Comparison of ENCODE assay signal across 8 mouse cellular contexts in the genomic region with DNA sequence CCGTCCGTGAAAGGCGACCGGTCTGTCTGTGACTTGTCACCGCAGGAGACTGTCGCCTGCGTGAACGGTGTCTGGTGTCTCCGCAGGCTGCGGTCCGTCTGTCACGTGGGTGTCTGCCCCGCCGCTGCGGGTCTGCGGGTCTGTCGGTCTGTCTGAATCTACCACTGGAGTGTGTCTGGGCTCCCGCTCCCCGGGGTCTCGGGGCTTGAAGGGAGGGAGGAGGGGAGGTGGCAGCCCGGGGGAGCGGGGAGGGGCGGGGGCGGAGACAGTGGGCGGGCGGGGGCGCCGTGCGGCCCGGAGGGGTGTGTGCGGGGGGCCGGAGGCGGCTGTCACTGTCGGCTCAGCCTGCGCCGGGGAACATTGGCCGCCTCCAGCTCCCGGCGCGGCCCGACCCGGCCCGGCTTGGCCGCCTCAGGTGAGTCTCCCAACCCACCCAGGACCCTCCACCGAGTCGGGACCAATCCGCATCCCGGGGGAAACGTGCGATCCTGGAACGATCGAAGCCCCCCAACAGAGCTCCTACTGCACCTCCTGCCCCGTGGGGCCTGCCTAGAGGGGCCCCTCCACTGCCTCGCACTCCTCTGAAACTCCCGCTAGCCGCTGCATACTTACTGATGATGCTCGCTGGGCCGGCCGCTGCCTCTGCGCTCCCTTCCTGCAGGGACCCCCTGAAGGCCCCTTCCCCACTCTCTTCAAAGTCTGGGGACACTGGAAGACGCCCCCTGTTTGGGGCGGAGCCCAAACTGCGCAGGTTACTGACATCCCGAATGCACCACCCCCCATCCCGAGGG. TPM values are rescaled to one million over a fixed set of nuclear protein-coding genes. Genes with fewer than 3 reads are reported as not detected.
DNase-seq lines count a peak whose midpoint lies in the region; ATAC-seq and TF ChIP-seq lines count a peak whose summit lies in the region.

No protein-coding gene starts in this region.

- DNase-seq in kidney, adult 2 months: no peak
- no peak for DNase-seq in kidney, postnatal 36 days
- peak; percentile 24 for DNase-seq in Muller cell, postnatal 12 days (ENCODE audit: inconsistent ontology term)
- DNase-seq in right cerebral cortex, postnatal 4 days: peak; percentile 56
- DNase-seq in ovary, postnatal 14 days (ENCODE audit: low spot score): no peak

- 1% methylated on average over 65 of the region's 65 CpGs for WGBS in kidney, adult 2 months
- under 1% methylated on average over 58 of the region's 65 CpGs for WGBS in intestine, embryonic 15.5 days
- under 1% methylated on average over 59 of the region's 65 CpGs for WGBS in liver, embryonic 15.5 days (ENCODE audit: insufficient replicate concordance)

- TF ChIP-seq POLR2A in kidney, adult 2 months (IDR thresholded peaks at IDR 0.05; ENCODE audit: low read depth, low read length): no peak
- no peak for TF ChIP-seq POLR2A in embryonic fibroblast, embryonic 13.5 days (IDR thresholded peaks at IDR 0.05; ENCODE audit: low read depth, low read length)

- H3K9ac ChIP-seq in intestine, embryonic 15.5 days: peak overlapping the region; percentile 48
- H3K9ac ChIP-seq in liver, embryonic 15.5 days: peak overlapping the region; percentile 93

- no peaks in the 10 kb centered on the region for H3K36me3 ChIP-seq in kidney, adult 2 months (ENCODE audit: control insufficient read depth, insufficient read depth, low read length)
- H3K36me3 ChIP-seq in intestine, embryonic 15.5 days: no peaks in the 10 kb centered on the region
- peaks cover 6% of the 10 kb centered on the region; the same call in 1 of the 2 replicates for H3K36me3 ChIP-seq in liver, embryonic 15.5 days (replicated peaks)

- H3K27me3 ChIP-seq in kidney, adult 2 months (replicated peaks; ENCODE audit: control insufficient read depth, insufficient read depth, low read length): no peaks in the 10 kb centered on the region; the same call in 1 of the 2 replicates
- H3K27me3 ChIP-seq in intestine, embryonic 15.5 days (replicated peaks): peaks cover 33% of the 10 kb centered on the region
- H3K27me3 ChIP-seq in liver, embryonic 15.5 days: peaks cover 49% of the 10 kb centered on the region

- ATAC-seq in intestine, embryonic 15.5 days: peak; percentile 10; the same call in 1 of the 2 replicates
- ATAC-seq in liver, embryonic 15.5 days (ENCODE audit: insufficient read depth): no peak

- no peaks in the 10 kb centered on the region for H3K9me3 ChIP-seq in intestine, embryonic 15.5 days
- no peaks in the 10 kb centered on the region for H3K9me3 ChIP-seq in liver, embryonic 15.5 days (replicated peaks)

- peak overlapping the region; percentile 37 for H3K4me3 ChIP-seq in kidney, adult 2 months (ENCODE audit: insufficient read depth, low read depth, low read length)
- peak overlapping the region; percentile 8; the same call in 1 of the 2 replicates for H3K4me3 ChIP-seq in embryonic fibroblast, embryonic 13.5 days (ENCODE audit: insufficient read depth, low read length)
- peak overlapping the region; percentile 40 for H3K4me3 ChIP-seq in intestine, embryonic 15.5 days (replicated peaks)
- H3K4me3 ChIP-seq in liver, embryonic 15.5 days (replicated peaks): peak overlapping the region; percentile 83

- TF ChIP-seq CTCF in kidney, adult 2 months (conservative IDR thresholded peaks at IDR 0.05; ENCODE audit: insufficient read depth, insufficient read length, low read depth, low read length): no peak
- TF ChIP-seq CTCF in embryonic fibroblast, embryonic 13.5 days (IDR thresholded peaks at IDR 0.05; ENCODE audit: borderline replicate concordance, insufficient read depth, low read length): no peak

- peak overlapping the region; percentile 86 for H3K4me2 ChIP-seq in intestine, embryonic 15.5 days (replicated peaks)
- peak overlapping the region; percentile 100 for H3K4me2 ChIP-seq in liver, embryonic 15.5 days

- H3K27ac ChIP-seq in kidney, adult 2 months (ENCODE audit: insufficient read depth, low read depth, low read length): no peak overlapping the region
- H3K27ac ChIP-seq in embryonic fibroblast, embryonic 13.5 days (ENCODE audit: insufficient read depth, low read length): no peak overlapping the region
- H3K27ac ChIP-seq in intestine, embryonic 15.5 days: no peak overlapping the region
- H3K27ac ChIP-seq in liver, embryonic 15.5 days (replicated peaks): peak overlapping the region; percentile 100

- no peaks in the 10 kb centered on the region for H3K4me1 ChIP-seq in kidney, adult 2 months (ENCODE audit: control insufficient read depth, insufficient read depth, low read length)
- no peaks in the 10 kb centered on the region for H3K4me1 ChIP-seq in embryonic fibroblast, embryonic 13.5 days (ENCODE audit: control insufficient read depth, insufficient read depth, low read length)
- peaks cover 38% of the 10 kb centered on the region for H3K4me1 ChIP-seq in intestine, embryonic 15.5 days (replicated peaks)
- H3K4me1 ChIP-seq in liver, embryonic 15.5 days (replicated peaks): peaks cover 69% of the 10 kb centered on the region

RNA-seq across cellular contexts. Expression of a gene that starts 0.8 kb away (rescaled TPM):
- polyA plus RNA-seq in kidney, adult 2 months (2012; rRNA removed): 4.7 and 5.1 TPM in 2 replicates
- polyA plus RNA-seq in embryonic fibroblast, embryonic 13.5 days (2011; ENCODE audit: insufficient read length, low read depth, missing spikeins): 0.33 and 0.73 TPM in 2 replicates
- 9.5 and 9.7 TPM in 2 replicates for polyA plus RNA-seq in intestine, embryonic 15.5 days (2015; fragmentation: Nextera tagmentation; extraction: Ambion mirVana)
- 17.2 and 20.7 TPM in 2 replicates for polyA plus RNA-seq in liver, embryonic 15.5 days (2015; fragmentation: Nextera tagmentation; extraction: Ambion mirVana)

RNA-seq across cellular contexts. Expression of a gene that starts 6.3 kb away (rescaled TPM):
- 17.3 and 18.4 TPM in 2 replicates for polyA plus RNA-seq in kidney, adult 2 months (2012; rRNA removed)
- polyA plus RNA-seq in embryonic fibroblast, embryonic 13.5 days (2011; ENCODE audit: insufficient read length, low read depth, missing spikeins): 4.4 and 7.7 TPM in 2 replicates
- polyA plus RNA-seq in intestine, embryonic 15.5 days (2015; fragmentation: Nextera tagmentation; extraction: Ambion mirVana): 7.8 and 8.5 TPM in 2 replicates
- polyA plus RNA-seq in liver, embryonic 15.5 days (2015; fragmentation: Nextera tagmentation; extraction: Ambion mirVana): 7.4 and 9.6 TPM in 2 replicates

RNA-seq across cellular contexts. Expression of a gene that starts 19.3 kb away (rescaled TPM):
- 83.0 and 86.9 TPM in 2 replicates for polyA plus RNA-seq in kidney, adult 2 months (2012; rRNA removed)
- 93.6 and 108 TPM in 2 replicates for polyA plus RNA-seq in embryonic fibroblast, embryonic 13.5 days (2011; ENCODE audit: insufficient read length, low read depth, missing spikeins)
- 117 and 120 TPM in 2 replicates for polyA plus RNA-seq in intestine, embryonic 15.5 days (2015; fragmentation: Nextera tagmentation; extraction: Ambion mirVana)
- 68.0 and 76.9 TPM in 2 replicates for polyA plus RNA-seq in liver, embryonic 15.5 days (2015; fragmentation: Nextera tagmentation; extraction: Ambion mirVana)

RNA-seq across cellular contexts. Expression of a gene that starts 26.1 kb away (rescaled TPM):
- 53.2 and 60.2 TPM in 2 replicates for polyA plus RNA-seq in kidney, adult 2 months (2012; rRNA removed)
- polyA plus RNA-seq in embryonic fibroblast, embryonic 13.5 days (2011; ENCODE audit: insufficient read length, low read depth, missing spikeins): 32.5 and 42.9 TPM in 2 replicates
- polyA plus RNA-seq in intestine, embryonic 15.5 days (2015; fragmentation: Nextera tagmentation; extraction: Ambion mirVana): 63.9 and 64.8 TPM in 2 replicates
- 8.2 and 11.2 TPM in 2 replicates for polyA plus RNA-seq in liver, embryonic 15.5 days (2015; fragmentation: Nextera tagmentation; extraction: Ambion mirVana)

RNA-seq across cellular contexts. Expression of a gene that starts 45.2 kb away (rescaled TPM):
- polyA plus RNA-seq in kidney, adult 2 months (2012; rRNA removed): 21.6 and 25.9 TPM in 2 replicates
- 7.2 and 7.7 TPM in 2 replicates for polyA plus RNA-seq in embryonic fibroblast, embryonic 13.5 days (2011; ENCODE audit: insufficient read length, low read depth, missing spikeins)
- polyA plus RNA-seq in intestine, embryonic 15.5 days (2015; fragmentation: Nextera tagmentation; extraction: Ambion mirVana): 14.3 and 15.9 TPM in 2 replicates
- 3.2 and 3.8 TPM in 2 replicates for polyA plus RNA-seq in liver, embryonic 15.5 days (2015; fragmentation: Nextera tagmentation; extraction: Ambion mirVana)

Comparison
In these comparisons a context has a peak if more than half of its experiments do, and no peak if none do; other contexts are left out.
1. DNase-seq: peak in Muller cell, postnatal 12 days (single experiment) and right cerebral cortex, postnatal 4 days (single experiment); none in kidney, adult 2 months (single experiment), kidney, postnatal 36 days (0 of 2) and ovary, postnatal 14 days (single experiment).
2. H3K4me3 ChIP-seq: peak in every context shown above with its lines; median percentile 83 in liver, embryonic 15.5 days; 40 in intestine, embryonic 15.5 days; 37 in kidney, adult 2 months; 8 in embryonic fibroblast, embryonic 13.5 days.